Mouse (Mus musculus): ENCODE measurements around the gene Rps24.

The Rps24 gene

DNA sequence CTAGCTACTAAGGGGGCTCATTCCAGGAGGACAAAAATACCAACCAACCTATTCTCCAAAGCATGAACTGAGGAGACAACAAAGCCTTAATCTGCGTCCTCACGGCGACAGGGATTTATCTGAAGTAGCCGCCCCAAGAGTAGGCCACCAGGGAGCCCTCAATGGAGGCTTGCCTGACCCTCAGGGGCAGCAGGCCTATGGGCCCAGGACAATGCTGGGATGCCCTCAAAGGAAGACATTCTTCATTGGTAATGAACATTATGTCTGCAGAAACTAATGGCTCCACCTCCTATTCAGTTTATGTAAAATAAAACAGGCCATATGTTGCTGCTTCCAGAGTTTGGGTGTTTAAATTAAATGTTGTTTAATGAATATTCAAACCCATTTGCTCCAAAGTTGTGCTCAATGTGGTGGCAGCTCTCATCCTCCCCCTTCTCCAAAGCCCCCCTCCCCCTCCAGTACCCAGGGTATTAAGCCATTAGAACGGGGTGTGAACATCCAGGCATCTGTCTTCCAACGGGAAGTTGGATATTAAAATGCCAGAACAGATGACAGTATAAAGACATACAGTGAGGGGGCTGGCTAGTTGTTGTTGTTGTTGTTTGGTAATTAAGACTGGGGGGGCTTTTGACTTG lies 25.7 kb downstream of the Rps24 start:
- no peak for DNase-seq (ENCODE audit: low spot score)

DNA sequence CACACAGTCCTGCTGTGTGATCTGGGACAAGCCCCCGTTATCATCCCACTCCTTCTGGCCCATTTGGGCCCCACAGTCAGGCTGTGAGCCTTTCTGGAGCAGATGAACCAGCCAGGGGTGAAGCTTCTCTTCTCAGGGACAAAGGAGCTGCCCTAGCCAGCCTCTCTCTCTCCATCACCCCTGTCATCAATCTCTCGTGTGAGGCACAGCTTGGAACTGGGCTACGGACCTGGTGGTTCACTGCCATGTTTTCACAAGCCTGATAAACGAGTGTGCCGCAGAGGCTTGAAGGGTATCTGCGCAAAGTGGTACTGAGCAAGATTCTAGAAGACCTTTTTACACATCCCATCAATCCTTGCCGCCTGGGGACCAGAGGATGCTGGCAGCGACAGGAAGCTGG lies 34.7 kb downstream of the Rps24 start:
- no peak for DNase-seq (ENCODE audit: low spot score)

DNA sequence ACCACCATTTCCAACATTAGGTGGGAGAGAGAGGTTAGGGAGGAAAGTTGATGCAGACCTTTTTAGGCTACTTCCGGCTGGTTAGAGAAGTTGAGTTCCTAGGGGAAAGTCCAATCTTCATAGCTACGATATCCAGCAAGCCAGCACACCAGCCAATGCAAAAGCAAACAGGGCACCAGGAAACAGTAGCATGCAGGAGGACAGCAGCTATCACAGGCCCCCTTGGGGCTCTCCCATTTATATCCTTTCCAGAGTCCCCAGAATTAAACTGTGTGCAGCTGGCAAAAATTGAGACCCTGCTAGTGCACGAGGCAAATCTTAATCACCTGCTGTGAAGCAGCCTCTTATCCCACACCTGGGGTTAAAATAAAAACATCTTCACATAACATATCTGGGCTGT lies 38.2 kb downstream of the Rps24 start:
- DNase-seq (ENCODE audit: low spot score) = no peak

DNA sequence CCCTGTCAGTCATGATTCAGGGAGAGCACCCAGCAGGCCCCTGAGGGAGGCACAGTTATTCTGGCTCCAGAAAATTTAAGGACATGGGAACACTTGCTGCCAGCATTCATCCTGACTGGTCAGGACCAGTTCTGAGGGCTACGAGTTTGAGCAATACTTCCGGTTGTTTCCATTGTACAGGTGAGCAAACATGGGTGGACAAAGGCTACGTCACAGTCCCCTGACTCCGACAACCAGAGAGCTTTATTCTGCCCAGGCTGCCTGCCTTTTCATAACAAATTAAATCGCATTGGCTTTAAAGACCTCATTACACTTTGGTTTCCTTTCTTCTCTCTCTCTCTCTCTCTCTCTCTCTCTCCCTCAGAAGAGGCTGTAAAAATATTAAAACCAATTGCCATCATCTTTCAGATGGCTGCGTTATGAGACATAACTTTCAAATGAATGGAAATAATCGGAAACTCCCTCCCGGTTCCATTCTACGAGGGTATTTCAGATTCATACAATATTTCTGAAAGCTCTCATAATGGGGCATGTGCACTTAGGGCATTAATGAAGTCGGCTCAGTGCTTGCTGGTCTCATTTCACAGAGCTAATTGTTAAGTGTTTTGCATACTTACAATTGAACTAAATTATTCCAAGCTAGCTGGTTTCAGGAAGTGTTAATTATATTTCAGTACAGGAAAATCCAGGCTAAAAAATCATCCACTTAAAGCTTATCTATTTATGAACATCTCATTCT lies 38.9 kb downstream of the Rps24 start:
- DNase-seq (ENCODE audit: low spot score) = no peak

DNA sequence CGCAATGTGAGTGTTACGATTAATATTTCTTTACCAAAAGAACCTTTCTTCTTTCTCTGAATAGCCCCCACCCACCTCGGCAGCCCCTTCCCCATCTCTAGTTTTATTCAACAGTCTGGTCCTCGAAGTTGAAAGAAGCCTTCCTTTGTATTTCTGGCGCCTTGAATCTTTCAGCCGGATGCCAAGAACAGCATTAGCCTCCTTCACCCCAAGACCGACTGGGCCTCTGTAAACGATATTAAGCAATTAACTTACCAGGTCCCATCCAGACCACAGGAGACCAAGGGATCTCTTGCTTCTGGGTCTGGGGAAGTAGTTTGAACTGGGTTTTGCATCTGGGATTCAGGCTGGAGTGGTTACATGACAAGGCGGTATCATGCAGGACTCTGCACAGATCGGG lies 39.5 kb downstream of the Rps24 start:
- DNase-seq (ENCODE audit: low spot score) = no peak

DNA sequence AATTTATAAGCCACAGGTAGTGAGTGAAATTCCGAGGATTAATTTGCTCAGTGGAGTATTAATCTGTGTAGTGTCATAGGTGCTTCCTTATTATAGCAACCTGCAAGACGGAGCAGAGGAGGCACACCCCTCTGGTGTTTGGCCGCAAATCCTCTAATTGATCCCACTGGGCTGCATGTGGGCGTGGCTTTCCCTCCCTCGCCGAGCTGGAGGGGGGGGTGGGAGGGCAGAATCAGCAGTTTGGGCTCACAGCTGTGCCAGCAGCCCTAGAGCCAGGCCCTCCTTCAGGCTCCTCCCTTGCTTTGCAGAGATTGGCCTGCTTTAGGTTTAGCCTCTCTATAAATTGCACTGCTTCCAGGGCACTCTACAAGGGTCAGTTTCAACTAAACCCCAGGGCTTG lies 43.3 kb downstream of the Rps24 start:
- no peak for DNase-seq (ENCODE audit: low spot score)

DNA sequence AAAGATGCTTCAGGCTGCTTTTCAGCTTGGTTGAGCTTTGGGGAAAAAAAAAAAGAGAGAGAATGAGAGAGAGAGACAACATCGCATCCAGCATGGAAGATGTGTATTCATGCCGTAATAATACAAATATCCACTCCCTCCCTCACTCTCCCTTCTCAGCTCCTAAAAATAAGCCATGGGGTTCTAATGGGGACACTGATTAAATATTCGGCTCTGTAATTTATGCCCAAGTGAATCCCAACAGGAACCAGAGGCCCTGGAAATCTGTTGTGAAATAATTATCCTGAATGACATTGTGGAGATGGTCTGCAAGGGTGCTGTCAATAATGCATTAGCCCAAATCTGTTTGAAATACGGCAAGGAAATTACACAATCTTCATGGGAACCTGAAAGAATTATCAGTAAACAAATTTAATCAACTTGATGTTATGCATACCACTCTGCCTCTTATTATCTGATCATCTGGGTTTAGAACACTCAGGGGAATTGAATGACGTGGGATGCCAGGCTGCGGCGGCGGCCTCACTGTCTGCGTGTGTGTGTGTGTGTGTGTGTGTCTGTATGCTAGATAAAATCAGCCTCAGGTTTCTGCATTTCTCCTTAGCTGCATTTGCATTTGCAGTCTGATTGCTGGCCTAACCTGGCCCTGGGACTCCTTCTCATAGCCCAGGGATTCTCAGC lies 48.1 kb downstream of the Rps24 start:
- DNase-seq (ENCODE audit: low spot score) = no peak

DNA sequence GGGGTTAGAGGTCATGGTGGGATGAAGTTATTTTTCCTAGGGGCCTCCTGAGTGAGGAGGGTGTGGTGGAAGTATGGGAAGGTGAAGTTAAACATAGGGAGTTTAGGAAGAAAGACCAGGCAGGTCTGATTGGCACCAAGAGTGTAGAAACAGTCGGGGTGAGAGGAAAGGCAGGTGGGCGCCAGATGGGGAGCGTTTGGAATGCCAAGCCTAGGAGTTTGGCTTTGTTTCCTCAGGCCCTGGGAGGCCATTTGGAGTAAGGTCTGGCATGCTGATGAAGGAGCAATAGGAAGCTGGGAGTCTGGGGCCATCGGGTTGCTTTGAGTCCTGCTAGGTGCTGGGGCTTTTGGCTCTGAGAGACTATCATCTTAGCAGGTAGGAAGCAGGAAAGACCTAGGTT lies 56.0 kb downstream of the Rps24 start:
- no peak for DNase-seq (ENCODE audit: low spot score)

DNA sequence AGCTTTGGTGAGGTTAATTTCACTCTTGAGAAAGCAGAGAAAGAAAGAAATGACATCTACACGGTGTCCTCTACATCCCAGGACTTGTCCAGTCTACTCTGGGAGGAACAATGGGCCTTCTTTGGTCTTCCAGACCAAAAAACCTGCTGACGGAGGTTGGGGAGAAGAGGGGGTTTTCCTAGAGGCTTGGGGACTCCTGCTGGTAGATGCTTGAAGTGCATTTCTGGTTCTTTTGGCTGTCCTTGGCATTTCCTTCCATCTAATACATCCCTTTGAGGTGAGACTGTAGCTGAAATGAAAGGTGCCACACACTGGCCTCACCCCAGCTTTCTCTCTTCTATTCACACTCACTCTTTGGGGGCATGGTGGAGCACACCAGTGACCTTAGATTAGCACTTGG lies 57.1 kb downstream of the Rps24 start:
- DNase-seq (ENCODE audit: low spot score) = no peak

Measured in testis, postnatal 14 days (tissue).